Mouse (Mus musculus): ENCODE data around the gene Olfr1254. TPM values are rescaled to one million over a fixed set of nuclear protein-coding genes. Genes with fewer than 3 reads are reported as not detected.

Olfr1254 gene
- not detected for polyA plus RNA-seq (2017; shearing (Covaris generic))

DNA sequence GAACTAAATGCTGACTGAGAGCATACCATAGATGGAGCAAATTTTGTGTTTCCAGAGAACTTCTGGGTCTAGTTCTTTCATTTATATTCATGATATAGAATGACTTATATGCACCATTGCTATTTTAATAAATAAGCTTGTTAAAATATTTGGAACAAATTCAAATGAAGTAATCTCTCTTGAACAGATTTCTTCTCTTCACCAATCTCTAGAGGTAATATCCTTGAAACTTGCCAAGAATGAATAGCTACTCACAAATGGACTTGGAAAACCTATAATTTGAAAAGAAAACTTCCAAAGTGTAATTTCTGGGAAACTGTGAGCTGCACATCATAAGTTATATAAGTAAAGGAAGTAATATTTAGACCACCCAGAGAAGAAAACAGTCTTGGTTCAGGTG, at the start of gene Olfr1254:
Olfr1254 (minus strand) TSS at position 101 of the 400 bp plus-strand sequence.

DNA sequence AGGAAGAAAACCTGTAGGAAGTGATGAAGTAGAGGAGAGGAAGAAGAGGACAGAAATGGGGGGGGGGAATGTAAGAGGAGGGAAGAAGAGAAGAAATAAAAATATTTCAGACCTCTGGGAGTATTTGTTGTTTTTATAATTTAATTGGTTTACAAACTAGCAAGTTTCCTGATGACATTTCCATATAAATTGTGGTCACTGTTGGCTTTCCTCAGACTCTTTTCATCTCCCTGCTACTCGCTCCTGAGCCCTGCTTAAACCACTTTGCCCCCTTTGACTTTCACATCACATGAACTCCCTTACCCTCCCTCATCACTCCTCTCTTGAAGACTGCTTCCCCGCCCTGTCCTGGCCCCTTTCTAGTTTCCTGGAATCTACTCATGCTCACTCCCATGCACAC, 48.0 kb upstream of the Olfr1254 start, which contains the start of gene Olfr1256:
Olfr1256 (minus strand) TSS at position 101 of the 400 bp plus-strand sequence.

GRCm38 (mm10) chr2:89811751-89812150, 18.3 kb upstream of the Olfr1254 start, which contains the start of gene Olfr1255:
Gene Olfr1255 (plus strand): TSS chr2:89812051.

GRCm38 (mm10) chr2:89756990-89757389, 36.4 kb downstream of the Olfr1254 start, which contains the start of gene Olfr1253:
Gene Olfr1253 (minus strand): TSS chr2:89757090.

Other genes starting within 250 kb of the Olfr1254 start
- gene Olfr1245, start 215.2 kb downstream of the Olfr1254 start, polyA plus RNA-seq (2017; shearing (Covaris generic)), result not detected
- gene Olfr1246, start 200.5 kb downstream of the Olfr1254 start, polyA plus RNA-seq (2017; shearing (Covaris generic)), result not detected
- gene Olfr1247, start 179.5 kb downstream of the Olfr1254 start, polyA plus RNA-seq (2017; shearing (Covaris generic)), result not detected
- not detected for gene Olfr1248, start 175.4 kb downstream of the Olfr1254 start, polyA plus RNA-seq (2017; shearing (Covaris generic))
- gene Olfr1249, start 158.6 kb downstream of the Olfr1254 start, polyA plus RNA-seq (2017; shearing (Covaris generic)), result not detected
- gene Olfr1250, start 132.2 kb downstream of the Olfr1254 start, polyA plus RNA-seq (2017; shearing (Covaris generic)), result not detected
- gene Olfr1251, start 121.7 kb downstream of the Olfr1254 start, polyA plus RNA-seq (2017; shearing (Covaris generic)), result not detected
- not detected for gene Olfr1252, start 68.6 kb downstream of the Olfr1254 start, polyA plus RNA-seq (2017; shearing (Covaris generic))
- gene Olfr1253, start 36.5 kb downstream of the Olfr1254 start, polyA plus RNA-seq (2017; shearing (Covaris generic)), result not detected
- gene Olfr1255, start 18.4 kb upstream of the Olfr1254 start, polyA plus RNA-seq (2017; shearing (Covaris generic)), result not detected
- gene Olfr1256, start 47.9 kb upstream of the Olfr1254 start, polyA plus RNA-seq (2017; shearing (Covaris generic)), result not detected
- gene Olfr48, start 54.6 kb upstream of the Olfr1254 start, polyA plus RNA-seq (2017; shearing (Covaris generic)), result not detected
- not detected for gene Olfr1257, start 84.8 kb upstream of the Olfr1254 start, polyA plus RNA-seq (2017; shearing (Covaris generic))
- gene Olfr1258, start 133.7 kb upstream of the Olfr1254 start, polyA plus RNA-seq (2017; shearing (Covaris generic)), result 0.05 TPM
- gene Olfr1259, start 155.0 kb upstream of the Olfr1254 start, polyA plus RNA-seq (2017; shearing (Covaris generic)), result not detected
- gene Olfr1260, start 180.7 kb upstream of the Olfr1254 start, polyA plus RNA-seq (2017; shearing (Covaris generic)), result 0.09 TPM
- gene Olfr1261, start 197.6 kb upstream of the Olfr1254 start, polyA plus RNA-seq (2017; shearing (Covaris generic)), result not detected
- gene Olfr1262, start 206.5 kb upstream of the Olfr1254 start, polyA plus RNA-seq (2017; shearing (Covaris generic)), result not detected
- 0.30 TPM for gene Olfr1263, start 218.5 kb upstream of the Olfr1254 start, polyA plus RNA-seq (2017; shearing (Covaris generic))
- 0.11 TPM for gene Olfr1264, start 232.0 kb upstream of the Olfr1254 start, polyA plus RNA-seq (2017; shearing (Covaris generic))
- gene Olfr1265, start 241.7 kb upstream of the Olfr1254 start, polyA plus RNA-seq (2017; shearing (Covaris generic)), result not detected

Data from effector memory CD4-positive, alpha-beta T cell, adult 7 months (primary cell).